Mouse (Mus musculus) stomach, embryonic 14.5 days (tissue): ENCODE measurements around the gene Cog5. TPM values are rescaled to one million over a fixed set of nuclear protein-coding genes. Genes with fewer than 3 reads are reported as not detected.

Source experiments
- ATAC-seq: fragments of 200-750 bp; cut with Nextera tagmentation; 2 replicates; pipeline ENCODE4 v1.8.0; 2017; ENCODE audit warnings: low read depth, moderate TSS enrichment; ENCODE audit not compliant: insufficient number of reproducible peaks, insufficient read depth, low FRiP score
- H3K27ac ChIP-seq: fragments of 300-500 bp; sonication (generic); 2 replicates; pipeline ENCODE4 v1.5.1; 2014; ENCODE audit warnings: mild to moderate bottlenecking, low read length, moderate library complexity, mixed read lengths
- H3K27me3 ChIP-seq: fragments of 300-500 bp; sonication (generic); 2 replicates; pipeline ENCODE4 v1.6.1; 2014; ENCODE audit warnings: low read length, control low read depth, mixed read lengths; ENCODE audit not compliant: control insufficient read depth, insufficient read depth
- H3K36me3 ChIP-seq: fragments of 300-500 bp; sonication (generic); 2 replicates; pipeline ENCODE4 v1.6.1; 2014; ENCODE audit warnings: mild to moderate bottlenecking, control low read depth, low read length, moderate library complexity, mixed read lengths; ENCODE audit not compliant: control insufficient read depth, insufficient read depth
- H3K4me1 ChIP-seq: fragments of 300-500 bp; sonication (generic); 2 replicates; pipeline ENCODE4 v1.6.1; 2014; ENCODE audit warnings: low read length, control low read depth, mixed read lengths; ENCODE audit not compliant: control insufficient read depth, insufficient read depth
- H3K4me2 ChIP-seq: fragments of 300-500 bp; sonication (generic); replicated peaks from 2 replicates; pipeline ENCODE4 v1.6.1; 2014; ENCODE audit warnings: low read depth, low read length, control low read depth
- H3K4me3 ChIP-seq: fragments of 300-500 bp; sonication (generic); 2 replicates; pipeline ENCODE4 v1.5.1; 2014; ENCODE audit warnings: low read depth, low read length, control low read depth
- H3K9ac ChIP-seq: fragments of 300-500 bp; sonication (generic); replicated peaks from 2 replicates; pipeline ENCODE4 v1.6.1; 2014; ENCODE audit warnings: low read depth, mild to moderate bottlenecking, control low read depth, low read length, moderate library complexity, mixed read lengths
- H3K9me3 ChIP-seq: fragments of 300-500 bp; sonication (generic); 2 replicates; pipeline ENCODE4 v1.6.1; 2016; ENCODE audit warnings: low read depth, low read length, control low read depth; ENCODE audit not compliant: control insufficient read depth
- WGBS: fragments of 180-500 bp; shearing (Covaris S2); extraction: QIAGEN DNeasy Blood & Tissue Kit; methylation state at CpG from one replicate; pipeline ENCODE4 v1.1.7; 2014; 5-methylcytosine and 5-hydroxymethylcytosine counted together
- polyA plus RNA-seq: library from polyadenylated mRNA; unstranded; fragments of >200 nt; fragmentation: Nextera tagmentation; extraction: Ambion mirVana; gene quantifications from 2 replicates; pipeline ENCODE4 v1.2.1, GENCODE M21; 2014

The Cog5 gene
- polyA plus RNA-seq, 1 experiment from 2014 or later, result 41.6 TPM

DNA sequence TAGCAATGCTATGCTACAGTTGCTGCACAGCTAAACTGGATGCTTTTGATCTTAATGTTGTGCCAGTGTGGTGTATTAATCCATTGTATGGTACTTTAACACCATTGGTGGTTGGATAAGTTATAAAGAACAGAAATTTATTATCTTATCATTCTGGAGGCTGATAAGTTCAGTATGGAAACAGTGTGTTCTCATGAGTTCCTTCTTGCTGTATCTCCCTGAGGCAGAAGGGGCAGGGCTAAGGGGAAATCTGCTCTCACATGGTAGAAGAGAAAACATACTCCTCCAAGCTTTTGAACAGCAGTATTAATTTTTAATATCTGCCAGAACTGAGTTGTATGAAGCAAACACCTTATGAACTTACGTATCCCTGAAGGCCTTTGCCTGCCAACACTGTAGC, 38.6 kb downstream of the Cog5 start:
- Histone ChIP-seq H3K27me3 (no peaks in the 10 kb centered on the region), H3K27ac (no peak overlapping the region), H3K36me3 (no peaks in the 10 kb centered on the region), H3K4me1 (no peaks in the 10 kb centered on the region), H3K9me3 (0 out of 2 replicates have a peak, but pooled peaks cover 5% of the 10 kb centered on the region), H3K4me3 (no peak overlapping the region), H3K9ac (no peak overlapping the region), H3K4me2 (no peak overlapping the region)
- ATAC-seq, result no peak
- 83% methylated on average over 1 of the region's 1 CpGs for WGBS

DNA sequence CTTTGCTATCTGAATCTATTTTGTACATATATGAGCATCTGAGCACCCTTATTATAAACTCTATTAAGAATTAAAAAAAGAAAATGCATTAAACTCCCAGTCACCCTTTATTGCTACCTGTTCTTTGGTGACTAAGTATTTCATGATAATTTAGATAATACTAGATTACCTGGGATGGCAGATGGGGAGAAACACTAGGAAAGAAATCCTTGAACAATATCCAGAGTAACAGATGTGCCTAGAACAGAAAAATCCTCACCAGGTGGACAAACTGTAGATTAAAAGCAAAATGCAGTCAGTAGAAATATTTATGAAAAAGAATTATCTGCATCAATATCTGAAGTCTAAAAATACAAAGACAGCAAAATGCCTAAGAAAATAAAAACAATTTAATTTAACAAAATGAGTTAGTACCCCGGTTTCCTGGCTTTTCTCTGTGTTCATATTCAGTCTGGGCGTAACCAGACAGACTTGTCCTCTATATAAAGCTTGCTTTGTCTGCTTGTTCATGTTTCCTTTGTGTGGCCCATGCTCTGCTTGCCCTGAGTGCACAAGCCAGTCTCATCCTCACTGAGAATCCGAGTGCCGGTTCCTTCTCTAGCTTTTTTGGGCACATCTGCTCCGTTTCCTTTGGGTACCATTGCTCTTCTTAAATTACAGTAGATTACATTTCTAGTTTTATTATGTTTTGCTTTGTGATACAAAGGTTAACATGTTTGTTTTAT, 46.1 kb downstream of the Cog5 start:
- ATAC-seq, result no peak
- Histone ChIP-seq H3K27ac (no peak overlapping the region), H3K4me3 (no peak overlapping the region), H3K4me2 (no peak overlapping the region), H3K9me3 (0 out of 2 replicates have a peak, but pooled peaks cover 5% of the 10 kb centered on the region), H3K4me1 (no peaks in the 10 kb centered on the region), H3K9ac (no peak overlapping the region), H3K27me3 (no peaks in the 10 kb centered on the region), H3K36me3 (no peaks in the 10 kb centered on the region)
- 75% methylated on average over 5 of the region's 5 CpGs for WGBS

DNA sequence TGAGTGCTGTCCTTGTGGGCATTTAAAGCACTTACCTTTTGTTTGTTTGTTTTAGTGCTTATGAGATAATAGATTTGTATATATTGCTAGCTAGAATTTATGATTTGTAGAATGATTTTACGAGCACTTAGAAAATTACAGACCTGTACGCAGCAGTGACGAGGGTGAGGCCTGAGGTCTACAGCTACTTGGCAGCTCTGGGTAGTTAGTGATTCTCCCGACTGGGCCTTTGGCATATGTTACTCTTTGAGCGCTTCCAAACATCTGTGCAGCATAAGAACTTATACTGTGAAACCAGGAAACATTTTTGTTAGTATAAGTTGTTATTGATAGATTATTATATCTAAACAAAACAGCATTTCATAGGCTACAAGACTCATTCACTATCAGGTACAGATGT, 46.7 kb downstream of the Cog5 start:
- Histone ChIP-seq H3K27me3 (no peaks in the 10 kb centered on the region), H3K4me1 (no peaks in the 10 kb centered on the region), H3K4me3 (no peak overlapping the region), H3K9me3 (0 out of 2 replicates have a peak, but pooled peaks cover 5% of the 10 kb centered on the region), H3K4me2 (no peak overlapping the region), H3K36me3 (no peaks in the 10 kb centered on the region), H3K27ac (no peak overlapping the region), H3K9ac (no peak overlapping the region)
- 64% methylated on average over 5 of the region's 5 CpGs for WGBS
- ATAC-seq, result no peak

DNA sequence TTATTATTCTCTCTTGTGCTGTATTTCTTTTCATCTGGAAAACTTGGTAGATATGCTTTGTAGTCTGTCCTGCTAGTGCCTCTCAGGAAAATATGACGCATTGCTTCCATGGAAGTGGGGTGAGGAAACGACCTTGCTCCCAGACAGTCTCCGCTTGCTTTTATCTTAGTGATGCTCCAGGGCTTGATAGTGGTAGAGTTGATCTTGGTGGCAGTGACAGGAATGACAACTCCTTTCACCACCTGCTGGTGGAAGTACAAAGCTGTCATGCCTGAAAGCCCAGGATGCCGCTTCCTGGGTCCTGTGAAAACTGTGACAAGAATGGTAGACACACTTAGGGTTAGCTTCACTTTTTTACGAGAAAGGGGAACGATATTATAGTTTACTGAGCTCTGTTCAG, 49.2 kb downstream of the Cog5 start:
- no peak overlapping the region for H3K4me3 ChIP-seq
- no peak overlapping the region for H3K27ac ChIP-seq
- H3K27me3 ChIP-seq, result no peaks in the 10 kb centered on the region
- H3K4me2 ChIP-seq, result no peak overlapping the region
- 79% methylated on average over 6 of the region's 6 CpGs for WGBS
- no peaks in the 10 kb centered on the region for H3K4me1 ChIP-seq
- H3K9me3 ChIP-seq, result no peaks in the 10 kb centered on the region
- H3K36me3 ChIP-seq, result no peaks in the 10 kb centered on the region
- ATAC-seq, result no peak
- no peak overlapping the region for H3K9ac ChIP-seq

- Histone ChIP-seq H3K27me3 (no peaks in the 10 kb centered on the region), H3K36me3 (no peaks in the 10 kb centered on the region; the same call in 1 of the 2 replicates), H3K4me1 (no peaks in the 10 kb centered on the region), H3K27ac (no peak overlapping the region), H3K9ac (no peak overlapping the region), H3K4me2 (no peak overlapping the region), H3K9me3 (no peaks in the 10 kb centered on the region), H3K4me3 (no peak overlapping the region)
- WGBS, result 43% methylated on average over 2 of the region's 2 CpGs
- no peak for ATAC-seq
Measured at GRCm38 (mm10) chr12:31706168-31706567, 51.5 kb downstream of the Cog5 start.

GRCm38 (mm10) chr12:31707531-31707930, 52.9 kb downstream of the Cog5 start:
- no peak overlapping the region for H3K9ac ChIP-seq

DNA sequence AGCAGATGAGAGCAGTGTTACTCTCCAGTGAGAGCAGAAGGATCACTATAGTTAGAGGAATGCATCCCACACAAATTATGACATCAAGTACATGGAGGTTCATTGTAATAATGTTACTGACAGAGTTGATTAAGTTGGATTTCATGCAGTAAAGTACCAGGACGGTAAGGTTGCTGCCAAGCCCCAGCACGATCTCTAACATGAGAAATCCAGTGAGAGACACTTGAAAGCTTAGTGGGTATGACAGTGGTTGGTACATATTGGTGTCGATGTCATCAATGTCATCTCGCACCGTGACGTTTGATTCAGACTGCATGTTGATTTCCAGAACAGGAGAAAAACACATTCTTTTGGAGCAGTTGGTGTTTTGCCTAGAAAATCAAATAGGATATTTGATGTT, 55.0 kb downstream of the Cog5 start:
- 89% methylated on average over 6 of the region's 6 CpGs for WGBS
- no peaks in the 10 kb centered on the region; the same call in 1 of the 2 replicates for H3K36me3 ChIP-seq
- no peak overlapping the region for H3K9ac ChIP-seq
- H3K27me3 ChIP-seq, result no peaks in the 10 kb centered on the region
- no peak overlapping the region for H3K4me3 ChIP-seq
- no peak overlapping the region for H3K27ac ChIP-seq
- no peak overlapping the region for H3K4me2 ChIP-seq
- no peaks in the 10 kb centered on the region for H3K9me3 ChIP-seq
- no peaks in the 10 kb centered on the region for H3K4me1 ChIP-seq
- no peak for ATAC-seq

More at GRCm38 (mm10) chr12:31707531-31707930, 52.9 kb downstream of the Cog5 start:
- no peak overlapping the region for H3K4me3 ChIP-seq
- no peaks in the 10 kb centered on the region for H3K4me1 ChIP-seq
- no peaks in the 10 kb centered on the region for H3K9me3 ChIP-seq
- H3K27me3 ChIP-seq, result no peaks in the 10 kb centered on the region
- H3K36me3 ChIP-seq, result no peaks in the 10 kb centered on the region; the same call in 1 of the 2 replicates
- no peak overlapping the region for H3K27ac ChIP-seq
- WGBS, result 58% methylated on average over 1 of the region's 1 CpGs
- H3K4me2 ChIP-seq, result no peak overlapping the region
- no peak for ATAC-seq

- no peaks in the 10 kb centered on the region; the same call in 1 of the 2 replicates for H3K36me3 ChIP-seq
- H3K27me3 ChIP-seq, result no peaks in the 10 kb centered on the region
- H3K27ac ChIP-seq, result no peak overlapping the region
- WGBS, result 56% methylated on average over 5 of the region's 5 CpGs
- no peak for ATAC-seq
- H3K9me3 ChIP-seq, result no peaks in the 10 kb centered on the region
- no peaks in the 10 kb centered on the region for H3K4me1 ChIP-seq
- no peak overlapping the region for H3K4me3 ChIP-seq
- H3K9ac ChIP-seq, result no peak overlapping the region
- H3K4me2 ChIP-seq, result no peak overlapping the region
Measured at GRCm38 (mm10) chr12:31712233-31712632, 57.6 kb downstream of the Cog5 start.

DNA sequence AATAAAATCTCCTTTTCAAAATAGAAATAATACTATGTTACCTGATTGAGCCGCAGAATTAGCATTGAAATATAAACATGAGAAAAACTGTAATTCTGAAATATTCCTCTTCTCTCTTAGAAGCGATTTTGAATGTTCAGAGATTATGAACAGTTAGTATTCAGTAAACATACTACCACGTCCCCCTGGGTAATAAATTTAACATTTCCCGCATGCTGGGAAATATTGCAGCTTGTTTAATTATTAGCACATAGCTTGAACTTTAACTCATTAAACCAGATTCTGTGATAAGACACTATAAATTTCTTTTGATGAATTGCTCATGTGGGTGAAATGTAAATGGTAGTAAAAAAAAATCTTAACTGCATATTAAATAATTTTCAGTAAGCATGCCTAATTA, 58.1 kb downstream of the Cog5 start:
- no peak overlapping the region for H3K9ac ChIP-seq
- no peak for ATAC-seq
- H3K9me3 ChIP-seq, result no peaks in the 10 kb centered on the region
- H3K27ac ChIP-seq, result no peak overlapping the region
- no peaks in the 10 kb centered on the region for H3K4me1 ChIP-seq
- no peaks in the 10 kb centered on the region; the same call in 1 of the 2 replicates for H3K36me3 ChIP-seq
- no peaks in the 10 kb centered on the region for H3K27me3 ChIP-seq
- H3K4me3 ChIP-seq, result no peak overlapping the region
- WGBS, result 64% methylated on average over 4 of the region's 4 CpGs
- no peak overlapping the region for H3K4me2 ChIP-seq
